Mouse (Mus musculus) heart, postnatal 0 days (tissue): ENCODE measurements around the gene Peak1.

Experiments used
- CTCF ChIP-seq: IDR thresholded peaks from 2 replicates; pipeline ENCODE4 v1.5.1; 2016; ENCODE audit warnings: antibody characterized with exemption, control low read depth, low read depth
- EP300 ChIP-seq: IDR thresholded peaks from 2 replicates; pipeline ENCODE4 v1.6.1; 2016; ENCODE audit warnings: antibody characterized with exemption, low read depth

DNA sequence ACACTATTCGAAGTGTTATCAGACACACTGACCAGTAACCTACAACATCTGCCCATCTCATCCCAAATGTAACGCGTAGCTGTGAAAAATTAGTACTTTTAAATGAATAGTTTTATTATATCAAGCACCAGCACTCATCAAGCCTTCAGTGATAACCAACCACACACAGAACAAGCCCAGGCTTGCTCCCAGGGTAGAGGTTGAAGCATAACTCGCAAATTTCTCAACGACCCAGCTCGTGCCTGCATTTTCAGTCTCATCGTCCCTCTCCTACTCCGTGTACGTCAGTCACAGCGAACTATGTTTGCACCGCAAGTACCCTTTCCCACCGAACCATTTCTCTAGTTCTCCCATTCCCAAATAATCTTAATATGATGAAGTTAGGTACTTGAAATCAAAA is 83.5 kb downstream of the Peak1 start:
- TF ChIP-seq CTCF (no peak), EP300 (no peak)
